ENCODE assay signal across 8 mouse cellular contexts in the genomic region with DNA sequence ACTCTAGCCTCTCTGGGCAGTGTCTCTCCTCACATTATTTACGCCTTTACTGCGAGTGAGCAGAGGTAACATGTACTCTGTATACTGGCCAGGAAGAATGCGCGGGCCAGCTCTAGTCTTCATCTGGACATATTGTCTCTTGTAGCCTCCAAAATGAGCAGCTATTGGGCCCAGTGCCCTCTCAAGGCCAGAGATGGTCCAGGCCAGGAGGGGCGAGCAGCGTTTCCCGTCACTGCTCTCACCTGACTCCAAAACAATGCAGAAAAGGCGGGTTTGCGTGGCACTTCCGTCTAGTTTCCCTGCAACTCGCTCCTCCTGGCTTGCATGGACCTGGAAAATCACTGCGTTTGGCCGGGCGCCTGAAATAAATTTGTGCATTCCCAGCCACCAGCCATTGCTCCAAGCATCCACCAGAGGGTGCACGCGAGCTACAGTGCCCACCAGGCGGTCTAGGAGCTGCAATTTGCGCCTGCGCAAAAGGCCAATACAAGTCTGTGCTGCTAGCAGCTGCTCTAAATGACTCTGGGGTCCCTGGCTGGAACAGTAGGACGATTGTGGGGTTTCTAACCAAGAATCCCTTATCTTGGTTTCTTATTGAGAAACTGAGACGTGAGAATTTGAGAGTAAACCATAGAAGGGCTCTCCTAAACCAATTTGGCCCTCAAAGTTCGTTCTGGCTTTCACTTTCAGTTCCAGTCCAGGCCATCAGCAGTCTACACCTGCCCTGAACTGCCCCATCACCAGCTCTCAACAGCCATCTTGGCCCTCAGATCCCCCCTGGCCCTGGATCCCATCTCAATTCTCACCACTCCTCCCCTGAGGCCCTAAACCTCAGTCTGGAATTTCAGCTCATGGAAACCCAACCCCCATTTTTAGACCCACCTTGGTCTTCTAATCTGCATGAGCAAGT. TPM values are rescaled to one million over a fixed set of nuclear protein-coding genes. Genes with fewer than 3 reads are reported as not detected.
DNase-seq lines count a peak whose midpoint lies in the region; ATAC-seq lines count a peak whose summit lies in the region.

No protein-coding gene starts in this region.

- no peaks in the 10 kb centered on the region for H3K4me1 ChIP-seq in hindbrain, embryonic 16.5 days (ENCODE audit: control insufficient read depth, insufficient read depth, low read depth, low read length)

- WGBS in hindbrain, embryonic 16.5 days = 22% methylated on average over 22 of the region's 22 CpGs
- WGBS in macrophage (ENCODE audit: missing documents) = 13% methylated on average over 22 of the region's 22 CpGs

- H3K4me2 ChIP-seq in hindbrain, embryonic 16.5 days (ENCODE audit: low read length) = peak overlapping the region; percentile 35; the same call in 1 of the 2 replicates

- peak; percentile 87 for DNase-seq in R1 (ENCODE audit: low read depth, low spot score)
- peak; percentile 95 to 97 for DNase-seq in cerebellum, postnatal 25 days
- DNase-seq in frontal cortex, postnatal 36 days (ENCODE audit: low spot score in 2 of 2) = peak; percentile 97 to 98
- peak; percentile 97 to 99 for DNase-seq in left cerebral cortex, adult 18-20 months (ENCODE audit: low spot score in 2 of 2)
- peak; percentile 94 for DNase-seq in right cerebral cortex, adult 18-20 months
- DNase-seq in urinary bladder, postnatal 10 days (ENCODE audit: low spot score) = peak; percentile 85

- no peak overlapping the region for H3K4me3 ChIP-seq in hindbrain, embryonic 16.5 days (ENCODE audit: low read length)
- peak overlapping the region; percentile 21 for H3K4me3 ChIP-seq in macrophage (ENCODE audit: inconsistent target)

- H3K79me2 ChIP-seq in macrophage (ENCODE audit: inconsistent target) = no peaks in the 10 kb centered on the region

- H3K27me3 ChIP-seq in hindbrain, embryonic 16.5 days (replicated peaks; ENCODE audit: control insufficient read depth, insufficient read depth, low read length) = no peaks in the 10 kb centered on the region

- H3K9ac ChIP-seq in hindbrain, embryonic 16.5 days (ENCODE audit: low read depth, low read length) = no peak overlapping the region

- H3K27ac ChIP-seq in hindbrain, embryonic 16.5 days (ENCODE audit: low read depth, low read length) = no peak overlapping the region
- peak overlapping the region; percentile 61 for H3K27ac ChIP-seq in macrophage

- ATAC-seq in hindbrain, embryonic 16.5 days = peak; percentile 85

- H3K9me3 ChIP-seq in hindbrain, embryonic 16.5 days (ENCODE audit: control insufficient read depth, low read length) = no peaks in the 10 kb centered on the region

- H3K36me3 ChIP-seq in hindbrain, embryonic 16.5 days (ENCODE audit: control insufficient read depth, insufficient read depth, low read length) = no peaks in the 10 kb centered on the region
- no peaks in the 10 kb centered on the region for H3K36me3 ChIP-seq in macrophage (ENCODE audit: inconsistent target)

RNA-seq across cellular contexts. Expression of gene Cd34, which starts 59.0 kb away (rescaled TPM):
- 29.8 and 36.5 TPM in 2 replicates for polyA plus RNA-seq in hindbrain, embryonic 16.5 days (2015; fragmentation: Nextera tagmentation; extraction: Ambion mirVana)
- 10 to 100 TPM; 58.2 to 62.0 TPM for total RNA-seq in left cerebral cortex, adult 18-20 months (2021)
- total RNA-seq in macrophage (2018; cell fraction: chromatin; rRNA removed) = 1 to 10 TPM in 1 of 26 experiments, not detected in 25; 6.4 TPM
- under 1 TPM in 19 of 26 experiments, not detected in 7; 0.04 to 0.19 (median 0.10) TPM for total RNA-seq in macrophage (2018; cell fraction: cytosol; rRNA removed)
- 1 to 10 TPM in 2 of 26 experiments, under 1 TPM in 7, not detected in 17; 0.17 to 1.5 (median 0.25) TPM for total RNA-seq in macrophage (2018; cell fraction: nucleus; rRNA removed)
- 0.07 to 1.3 TPM (median 0.16 TPM) in 3 replicates for polyA plus RNA-seq in macrophage (2018)

Comparison
In these comparisons a context has a peak if more than half of its experiments do, and no peak if none do; other contexts are left out.
1. RNA of gene Cd34, which starts 59.0 kb away (polyA plus RNA-seq): 29.8 to 36.5 TPM in hindbrain, embryonic 16.5 days; 0.07 to 1.3 TPM in macrophage; every median in the first group is over 10 times any median in the second.
2. Peak in every context shown above with its lines, with median percentiles within 50 percentile points of each other: DNase-seq.